In genomic region chr11:34008702-34009101, GRCm38 (mm10) we compare ENCODE assay signal across 8 mouse cellular contexts. TPM values are rescaled to one million over a fixed set of nuclear protein-coding genes. Genes with fewer than 3 reads are reported as not detected.
A peak's percentile ranks its signal among the peaks of the same experiment; 100 is the strongest.
DNase-seq lines count a peak whose midpoint lies in the region; ATAC-seq and TF ChIP-seq lines count a peak whose summit lies in the region.

No protein-coding gene starts in this region.

- TF ChIP-seq CTCF in MEL (IDR thresholded peaks at IDR 0.05 in 2 of 3, conservative IDR thresholded peaks at IDR 0.05 in 1 of 3; ENCODE audit: control insufficient read depth in 1 of 3, insufficient read depth in 1 of 3, low read depth in 2 of 3, low read length in 3 of 3, poor library complexity in 1 of 3, severe bottlenecking in 1 of 3), result peak; percentile 80 to 95 (median 85)

- no peaks in the 10 kb centered on the region for H3K4me1 ChIP-seq in forebrain, embryonic 13.5 days
- no peaks in the 10 kb centered on the region for H3K4me1 ChIP-seq in forebrain, embryonic 11.5 days (replicated peaks; ENCODE audit: control insufficient read depth, insufficient read depth, low read length)
- peaks cover 38 to 43% of the 10 kb centered on the region in 2 experiments for H3K4me1 ChIP-seq in MEL (ENCODE audit: control insufficient read depth in 1 of 2, insufficient read depth in 2 of 2, low read length in 2 of 2)
- H3K4me1 ChIP-seq in hindbrain, embryonic 15.5 days (replicated peaks), result no peaks in the 10 kb centered on the region
- H3K4me1 ChIP-seq in midbrain, embryonic 10.5 days, result 0 out of 2 replicates have a peak, but pooled peaks cover 4% of the 10 kb centered on the region

- peak in 1 of 2 experiments; percentile 17; a peak in 1 of 4 replicates for TF ChIP-seq POLR2A in MEL (IDR thresholded peaks at IDR 0.05; ENCODE audit: control insufficient read depth in 1 of 2, insufficient read depth in 1 of 2, low read depth in 1 of 2, low read length in 2 of 2, poor library complexity in 1 of 2)

- peak in 1 of 2 experiments; percentile 61; a peak in 3 of 4 replicates for TF ChIP-seq EP300 in MEL (IDR thresholded peaks at IDR 0.05; ENCODE audit: low read depth in 1 of 2, low read length in 2 of 2)

- intact Hi-C loops in left cerebral cortex, postnatal 4 days (cut with DNase I), result loop anchor here (10.0 kb wide), 1 partner anchor 274 kb away; no protein-coding TSS in a partner anchor

- no peak overlapping the region for H3K9ac ChIP-seq in forebrain, embryonic 13.5 days
- no peak overlapping the region for H3K9ac ChIP-seq in forebrain, embryonic 11.5 days (ENCODE audit: low read length)
- H3K9ac ChIP-seq in MEL (ENCODE audit: control insufficient read depth, low read depth, low read length, poor library complexity, severe bottlenecking), result peak overlapping the region; percentile 80
- H3K9ac ChIP-seq in hindbrain, embryonic 15.5 days, result no peak overlapping the region

- H3K27me3 ChIP-seq in forebrain, embryonic 13.5 days, result no peaks in the 10 kb centered on the region
- H3K27me3 ChIP-seq in forebrain, embryonic 11.5 days (ENCODE audit: control insufficient read depth, insufficient read depth, low read length), result no peaks in the 10 kb centered on the region
- no peaks in the 10 kb centered on the region for H3K27me3 ChIP-seq in MEL (ENCODE audit: control insufficient read depth in 1 of 2, insufficient read depth in 2 of 2, low read length in 2 of 2)
- no peaks in the 10 kb centered on the region for H3K27me3 ChIP-seq in hindbrain, embryonic 15.5 days
- no peaks in the 10 kb centered on the region for H3K27me3 ChIP-seq in midbrain, embryonic 10.5 days (ENCODE audit: low read depth, poor library complexity, severe bottlenecking)

- ATAC-seq in forebrain, embryonic 13.5 days, result peak; percentile 55; the same call in 1 of the 2 replicates
- no peak; the same call in 1 of the 2 replicates for ATAC-seq in forebrain, embryonic 11.5 days (replicated peaks; ENCODE audit: low FRiP score)
- ATAC-seq in hindbrain, embryonic 15.5 days (ENCODE audit: low FRiP score, low read depth), result peak; percentile 40; the same call in 1 of the 2 replicates

- no peaks in the 10 kb centered on the region; the same call in 1 of the 2 replicates for H3K79me2 ChIP-seq in MEL (ENCODE audit: control insufficient read depth, insufficient read depth, low read length, poor library complexity)

- no peaks in the 10 kb centered on the region for H3K36me3 ChIP-seq in forebrain, embryonic 13.5 days (ENCODE audit: poor library complexity, severe bottlenecking)
- H3K36me3 ChIP-seq in forebrain, embryonic 11.5 days (ENCODE audit: control insufficient read depth, insufficient read depth, low read length), result no peaks in the 10 kb centered on the region
- H3K36me3 ChIP-seq in MEL (ENCODE audit: control insufficient read depth in 1 of 2, insufficient read depth in 2 of 2, low read length in 2 of 2), result peaks cover 0 to 41% of the 10 kb centered on the region in 2 experiments; a peak in 2 of 4 replicates
- no peaks in the 10 kb centered on the region for H3K36me3 ChIP-seq in hindbrain, embryonic 15.5 days
- H3K36me3 ChIP-seq in midbrain, embryonic 10.5 days, result no peaks in the 10 kb centered on the region

- no peak overlapping the region for H3K27ac ChIP-seq in forebrain, embryonic 13.5 days
- no peak overlapping the region for H3K27ac ChIP-seq in forebrain, embryonic 11.5 days (ENCODE audit: low read depth, low read length)
- H3K27ac ChIP-seq in MEL (ENCODE audit: control insufficient read depth, low read depth, low read length), result peak overlapping the region; percentile 97
- no peak overlapping the region for H3K27ac ChIP-seq in hindbrain, embryonic 15.5 days (replicated peaks)
- H3K27ac ChIP-seq in midbrain, embryonic 10.5 days (replicated peaks), result 0 out of 2 replicates have a peak overlapping the region, but pooled peaks have one; percentile 23

- DNase-seq in forebrain, embryonic 11.5 days (ENCODE audit: low spot score), result no peak
- DNase-seq in MEL (ENCODE audit: low read depth, low spot score), result peak; percentile 95
- peak; percentile 75 for DNase-seq in embryo, embryonic 10.5 days (ENCODE audit: low spot score)
- peak; percentile 55 for DNase-seq in left cerebral cortex, postnatal 4 days
- peak; percentile 51 for DNase-seq in midbrain, embryonic 10.5 days (ENCODE audit: low spot score)
- DNase-seq in spleen, postnatal 10 days (ENCODE audit: low spot score in 2 of 2), result peak; percentile 43 to 74

- TF ChIP-seq RAD21 in MEL (IDR thresholded peaks at IDR 0.05; ENCODE audit: low read depth, low read length), result peak; percentile 83

- no peak overlapping the region for H3K4me2 ChIP-seq in forebrain, embryonic 13.5 days
- no peak overlapping the region for H3K4me2 ChIP-seq in forebrain, embryonic 11.5 days (ENCODE audit: low read depth, low read length, severe bottlenecking)
- no peak overlapping the region for H3K4me2 ChIP-seq in hindbrain, embryonic 15.5 days

- 43% methylated on average over 9 of the region's 9 CpGs for WGBS in forebrain, embryonic 13.5 days
- WGBS in forebrain, embryonic 11.5 days, result 49% methylated on average over 9 of the region's 9 CpGs
- whole genome bisulfite sequencing in hindbrain, embryonic 15.5 days, result 45% methylated on average over 9 of the region's 9 CpGs
- 56% methylated on average over 9 of the region's 9 CpGs for WGBS in midbrain, embryonic 10.5 days

- H3K4me3 ChIP-seq in forebrain, embryonic 13.5 days, result no peak overlapping the region
- H3K4me3 ChIP-seq in forebrain, embryonic 11.5 days (ENCODE audit: low read depth, low read length), result no peak overlapping the region
- peak overlapping the region; percentile 47 to 55 for H3K4me3 ChIP-seq in MEL (ENCODE audit: control insufficient read depth in 1 of 2, insufficient read depth in 1 of 2, low read depth in 2 of 2, low read length in 2 of 2)
- H3K4me3 ChIP-seq in hindbrain, embryonic 15.5 days, result no peak overlapping the region
- no peak overlapping the region for H3K4me3 ChIP-seq in midbrain, embryonic 10.5 days

- H3K9me3 ChIP-seq in forebrain, embryonic 13.5 days (replicated peaks), result no peaks in the 10 kb centered on the region
- no peaks in the 10 kb centered on the region for H3K9me3 ChIP-seq in forebrain, embryonic 11.5 days (ENCODE audit: control insufficient read depth, low read length)
- no peaks in the 10 kb centered on the region for H3K9me3 ChIP-seq in MEL (replicated peaks; ENCODE audit: insufficient read depth, low read length)
- H3K9me3 ChIP-seq in hindbrain, embryonic 15.5 days, result no peaks in the 10 kb centered on the region
- H3K9me3 ChIP-seq in midbrain, embryonic 10.5 days (replicated peaks), result no peaks in the 10 kb centered on the region

TF ChIP-seq in MEL, 35 proteins besides CTCF, POLR2A, EP300 and RAD21 (continues in another document):
- TF ChIP-seq BHLHE40 (IDR thresholded peaks at IDR 0.05; ENCODE audit: borderline replicate concordance, low read depth, low read length) (no peak), SMC3 (IDR thresholded peaks at IDR 0.05; ENCODE audit: low read depth, low read length) (peak; percentile 92), MAX (IDR thresholded peaks at IDR 0.05; ENCODE audit: low read length) (no peak), UBTF (IDR thresholded peaks at IDR 0.05; ENCODE audit: borderline replicate concordance, insufficient read depth, low read depth, low read length) (no peak), MEF2A (IDR thresholded peaks at IDR 0.05; ENCODE audit: extremely low read depth, insufficient replicate concordance, low read depth, low read length, poor library complexity, severe bottlenecking) (no peak), E2F4 (IDR thresholded peaks at IDR 0.05; ENCODE audit: borderline replicate concordance, low read depth, low read length) (no peak), JUND (IDR thresholded peaks at IDR 0.05; ENCODE audit: low read depth, low read length) (no peak), MAFK (IDR thresholded peaks at IDR 0.05; ENCODE audit: borderline replicate concordance, low read depth, low read length) (no peak), CHD2 (IDR thresholded peaks at IDR 0.05; ENCODE audit: low read length) (no peak), CHD1 (IDR thresholded peaks at IDR 0.05; ENCODE audit: low read depth, low read length) (no peak), NELFE (IDR thresholded peaks at IDR 0.05; ENCODE audit: low read depth, low read length) (no peak), POLR2AphosphoS2 (IDR thresholded peaks at IDR 0.05; ENCODE audit: low read length) (no peak)

RNA-seq across cellular contexts. Expression of gene Kcnip1, which starts 15.8 kb away (rescaled TPM):
- 29.9 and 37.4 TPM in 2 replicates for polyA plus RNA-seq in forebrain, embryonic 13.5 days (2015; fragmentation: Nextera tagmentation; extraction: Ambion mirVana)
- polyA plus RNA-seq in forebrain, embryonic 11.5 days (2014; fragmentation: Nextera tagmentation; extraction: Ambion mirVana), result 7.8 and 8.0 TPM in 2 replicates
- 0.04 TPM in 1 of 2 replicates, not detected in the other for total RNA-seq in MEL (2012; rRNA removed)
- polyA plus RNA-seq in MEL (2012; ENCODE audit: insufficient read depth in 1 of 2, insufficient read length in 2 of 2, low read depth in 1 of 2, low replicate concordance in 2 of 2, missing spikeins in 1 of 2), result under 1 TPM in 1 of 2 experiments, not detected in 1; 0.06 TPM
- 107 and 130 TPM in 2 replicates for polyA plus RNA-seq in hindbrain, embryonic 15.5 days (2015; fragmentation: Nextera tagmentation; extraction: Ambion mirVana)
- total RNA-seq in left cerebral cortex, postnatal 4 days (2021), result 10 to 100 TPM; 35.8 to 43.5 TPM
- polyA plus RNA-seq in midbrain, embryonic 10.5 days (2016; fragmentation: Nextera tagmentation; extraction: Ambion mirVana), result 5.8 and 8.1 TPM in 2 replicates

RNA-seq across cellular contexts. Expression of gene Lcp2, which starts 38.0 kb away (rescaled TPM):
- polyA plus RNA-seq in forebrain, embryonic 13.5 days (2015; fragmentation: Nextera tagmentation; extraction: Ambion mirVana), result 0.96 and 1.4 TPM in 2 replicates
- polyA plus RNA-seq in forebrain, embryonic 11.5 days (2014; fragmentation: Nextera tagmentation; extraction: Ambion mirVana), result 2.0 and 2.3 TPM in 2 replicates
- total RNA-seq in MEL (2012; rRNA removed), result 52.3 and 55.7 TPM in 2 replicates
- 10 to 100 TPM; 66.4 to 70.0 TPM for polyA plus RNA-seq in MEL (2012; ENCODE audit: insufficient read depth in 1 of 2, insufficient read length in 2 of 2, low read depth in 1 of 2, low replicate concordance in 2 of 2, missing spikeins in 1 of 2)
- polyA plus RNA-seq in hindbrain, embryonic 15.5 days (2015; fragmentation: Nextera tagmentation; extraction: Ambion mirVana), result 1.7 and 2.5 TPM in 2 replicates
- 1 to 10 TPM; 3.7 to 4.5 TPM for total RNA-seq in left cerebral cortex, postnatal 4 days (2021)
- 1.8 and 2.6 TPM in 2 replicates for polyA plus RNA-seq in midbrain, embryonic 10.5 days (2016; fragmentation: Nextera tagmentation; extraction: Ambion mirVana)

RNA-seq across cellular contexts. Expression of gene Kcnmb1, which starts 45.9 kb away (rescaled TPM):
- 0.05 and 0.09 TPM in 2 replicates for polyA plus RNA-seq in forebrain, embryonic 13.5 days (2015; fragmentation: Nextera tagmentation; extraction: Ambion mirVana)
- polyA plus RNA-seq in forebrain, embryonic 11.5 days (2014; fragmentation: Nextera tagmentation; extraction: Ambion mirVana), result 0.05 TPM in 1 of 2 replicates, not detected in the other
- 0.42 and 0.85 TPM in 2 replicates for total RNA-seq in MEL (2012; rRNA removed)
- polyA plus RNA-seq in MEL (2012; ENCODE audit: insufficient read depth in 1 of 2, insufficient read length in 2 of 2, low read depth in 1 of 2, low replicate concordance in 2 of 2, missing spikeins in 1 of 2), result under 1 TPM in 1 of 2 experiments, not detected in 1; 0.15 TPM
- polyA plus RNA-seq in hindbrain, embryonic 15.5 days (2015; fragmentation: Nextera tagmentation; extraction: Ambion mirVana), result 0.25 and 0.28 TPM in 2 replicates
- total RNA-seq in left cerebral cortex, postnatal 4 days (2021), result under 1 TPM; 0.24 to 0.26 TPM
- 0.19 and 0.25 TPM in 2 replicates for polyA plus RNA-seq in midbrain, embryonic 10.5 days (2016; fragmentation: Nextera tagmentation; extraction: Ambion mirVana)

Comparison
In these comparisons a context has a peak if more than half of its experiments do, and no peak if none do; other contexts are left out.
1. H3K27ac ChIP-seq: peak in MEL (single experiment) and midbrain, embryonic 10.5 days (single experiment); none in forebrain, embryonic 13.5 days (single experiment), forebrain, embryonic 11.5 days (single experiment) and hindbrain, embryonic 15.5 days (single experiment).
2. H3K4me3 ChIP-seq: peak in MEL (2 of 2); none in forebrain, embryonic 13.5 days (single experiment), forebrain, embryonic 11.5 days (single experiment), hindbrain, embryonic 15.5 days (single experiment) and midbrain, embryonic 10.5 days (single experiment).
3. RNA of gene Lcp2, which starts 38.0 kb away (polyA plus RNA-seq): 66.4 to 70.0 TPM in MEL; 2.0 to 2.3 TPM in forebrain, embryonic 11.5 days, 1.8 to 2.6 TPM in midbrain, embryonic 10.5 days, 1.7 to 2.5 TPM in hindbrain, embryonic 15.5 days and 0.96 to 1.4 TPM in forebrain, embryonic 13.5 days; every median in the first group is over 10 times any median in the second.